10 mouse cellular contexts compared by ENCODE assay signal in the genomic region with DNA sequence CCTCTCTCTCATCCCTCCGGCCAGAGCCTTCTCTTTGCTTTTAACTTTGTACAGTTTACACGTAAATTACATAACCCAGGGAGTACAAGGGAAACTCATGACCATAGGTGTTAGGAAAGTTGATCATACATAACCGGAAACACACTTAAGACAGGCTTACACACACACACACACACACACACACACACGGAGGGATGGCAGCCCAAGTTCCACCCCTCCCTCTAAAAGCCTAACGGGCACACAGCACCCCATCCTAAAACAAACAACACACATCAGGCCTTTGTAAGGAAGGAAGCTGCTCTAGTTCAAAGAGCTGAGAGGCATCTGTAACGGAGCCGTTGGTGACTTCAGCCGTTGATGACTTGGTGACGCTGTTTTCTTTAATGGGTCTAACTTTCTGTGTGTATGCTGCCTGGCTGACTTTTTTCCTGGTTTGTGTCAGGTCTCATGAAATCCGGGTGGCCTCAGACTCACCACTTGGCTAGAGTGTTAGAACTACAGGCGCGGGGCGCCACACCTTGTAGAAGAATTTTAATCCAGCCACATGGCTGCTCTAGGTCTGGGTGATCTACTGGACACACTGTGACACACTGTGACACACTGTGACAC. TPM values are rescaled to one million over a fixed set of nuclear protein-coding genes. Genes with fewer than 3 reads are reported as not detected.
DNase-seq lines count a peak whose midpoint lies in the region; ATAC-seq lines count a peak whose summit lies in the region.
"Had no signal": no experiment of that assay in that cellular context is flagged by ENCODE, and none has a peak within 500 bp of the region (broad histone marks: within the 10 kb centered on the region; RNA-seq: fewer than 3 reads in every experiment).

No protein-coding gene starts in this region.

- no peaks in the 10 kb centered on the region for H3K36me3 ChIP-seq in embryonic facial prominence, embryonic 14.5 days (ENCODE audit: control insufficient read depth, insufficient read depth, low read length)
- H3K36me3 ChIP-seq in embryonic facial prominence, embryonic 10.5 days (replicated peaks) = no peaks in the 10 kb centered on the region
- no peaks in the 10 kb centered on the region for H3K36me3 ChIP-seq in midbrain, embryonic 15.5 days (replicated peaks)
- H3K36me3 ChIP-seq in neural tube, embryonic 15.5 days = no peaks in the 10 kb centered on the region

- H3K9me3 ChIP-seq in embryonic facial prominence, embryonic 14.5 days (ENCODE audit: control insufficient read depth, low read length) = no peaks in the 10 kb centered on the region
- no peaks in the 10 kb centered on the region for H3K9me3 ChIP-seq in embryonic facial prominence, embryonic 10.5 days
- no peaks in the 10 kb centered on the region for H3K9me3 ChIP-seq in midbrain, embryonic 15.5 days
- no peaks in the 10 kb centered on the region for H3K9me3 ChIP-seq in neural tube, embryonic 15.5 days (replicated peaks)
- H3K9me3 ChIP-seq: megakaryocyte, embryonic 14.5 days had no signal

- no peak for DNase-seq in embryonic facial prominence, embryonic 14.5 days (ENCODE audit: low spot score)
- DNase-seq in embryonic facial prominence, embryonic 10.5 days (ENCODE audit: low spot score) = no peak
- peak; percentile 52 for DNase-seq in induced T-regulatory cell, adult 2 months (ENCODE audit: low read depth)
- no peak for DNase-seq in gastrocnemius, adult 18-20 months (ENCODE audit: low spot score)
- no peak for DNase-seq in cerebellum, adult 11 months

- no peak overlapping the region for H3K9ac ChIP-seq in embryonic facial prominence, embryonic 14.5 days (ENCODE audit: low read depth, low read length)
- no peak overlapping the region for H3K9ac ChIP-seq in midbrain, embryonic 15.5 days
- no peak overlapping the region for H3K9ac ChIP-seq in neural tube, embryonic 15.5 days (replicated peaks)

- H3K4me1 ChIP-seq in embryonic facial prominence, embryonic 14.5 days (ENCODE audit: control insufficient read depth, insufficient read depth, low read length) = no peaks in the 10 kb centered on the region
- peaks cover 34% of the 10 kb centered on the region for H3K4me1 ChIP-seq in embryonic facial prominence, embryonic 10.5 days
- H3K4me1 ChIP-seq in midbrain, embryonic 15.5 days = peaks cover 26% of the 10 kb centered on the region
- H3K4me1 ChIP-seq in neural tube, embryonic 15.5 days = peaks cover 18% of the 10 kb centered on the region

- WGBS in embryonic facial prominence, embryonic 14.5 days = 53% methylated on average over 13 of the region's 13 CpGs
- 63% methylated on average over 13 of the region's 13 CpGs for WGBS in embryonic facial prominence, embryonic 10.5 days
- 57% methylated on average over 13 of the region's 13 CpGs for WGBS in midbrain, embryonic 15.5 days
- WGBS in neural tube, embryonic 15.5 days = 54% methylated on average over 13 of the region's 13 CpGs

- H3K27ac ChIP-seq in embryonic facial prominence, embryonic 14.5 days (replicated peaks; ENCODE audit: low read depth, low read length) = no peak overlapping the region
- H3K27ac ChIP-seq in embryonic facial prominence, embryonic 10.5 days (replicated peaks) = no peak overlapping the region; the same call in 1 of the 2 replicates
- H3K27ac ChIP-seq in midbrain, embryonic 15.5 days = peak overlapping the region; percentile 90; the same call in 1 of the 2 replicates
- H3K27ac ChIP-seq in neural tube, embryonic 15.5 days (replicated peaks) = no peak overlapping the region; the same call in 1 of the 2 replicates

- no peaks in the 10 kb centered on the region for H3K27me3 ChIP-seq in embryonic facial prominence, embryonic 14.5 days (replicated peaks; ENCODE audit: control insufficient read depth, insufficient read depth, low read length)
- no peaks in the 10 kb centered on the region for H3K27me3 ChIP-seq in embryonic facial prominence, embryonic 10.5 days (replicated peaks; ENCODE audit: low read depth, poor library complexity, severe bottlenecking)
- H3K27me3 ChIP-seq in midbrain, embryonic 15.5 days (replicated peaks) = no peaks in the 10 kb centered on the region
- H3K27me3 ChIP-seq in neural tube, embryonic 15.5 days (replicated peaks) = no peaks in the 10 kb centered on the region
- H3K27me3 ChIP-seq: CH12.LX; megakaryocyte, embryonic 14.5 days had no signal

- H3K4me2 ChIP-seq in embryonic facial prominence, embryonic 14.5 days (ENCODE audit: low read depth, low read length) = no peak overlapping the region
- H3K4me2 ChIP-seq in midbrain, embryonic 15.5 days = no peak overlapping the region
- H3K4me2 ChIP-seq in neural tube, embryonic 15.5 days = no peak overlapping the region

- H3K4me3 ChIP-seq in embryonic facial prominence, embryonic 14.5 days (ENCODE audit: low read depth, low read length) = no peak overlapping the region
- no peak overlapping the region for H3K4me3 ChIP-seq in embryonic facial prominence, embryonic 10.5 days
- no peak overlapping the region for H3K4me3 ChIP-seq in midbrain, embryonic 15.5 days
- no peak overlapping the region for H3K4me3 ChIP-seq in neural tube, embryonic 15.5 days (replicated peaks)
- H3K4me3 ChIP-seq: megakaryocyte, embryonic 14.5 days had no signal

- peak; percentile 45; the same call in 1 of the 2 replicates for ATAC-seq in embryonic facial prominence, embryonic 14.5 days (ENCODE audit: low read depth)
- peak; percentile 63 for ATAC-seq in CD4-positive, CD25-positive, alpha-beta regulatory T cell, adult 4 months
- peak; percentile 47 for ATAC-seq in midbrain, embryonic 15.5 days (replicated peaks)
- no peak for ATAC-seq in neural tube, embryonic 15.5 days (ENCODE audit: low FRiP score)

RNA-seq across cellular contexts. Expression of gene Ina, which starts 44.3 kb away (rescaled TPM):
- 17.6 and 17.9 TPM in 2 replicates for polyA plus RNA-seq in embryonic facial prominence, embryonic 14.5 days (2014; fragmentation: Nextera tagmentation; extraction: Ambion mirVana)
- 24.3 and 28.3 TPM in 2 replicates for polyA plus RNA-seq in embryonic facial prominence, embryonic 10.5 days (2016; fragmentation: Nextera tagmentation; extraction: Ambion mirVana)
- not detected for polyA plus RNA-seq in CD4-positive, CD25-positive, alpha-beta regulatory T cell, adult 4 months (2017; shearing (Covaris generic))
- polyA plus RNA-seq in midbrain, embryonic 15.5 days (2015; fragmentation: Nextera tagmentation; extraction: Ambion mirVana) = 589 and 592 TPM in 2 replicates
- 385 and 491 TPM in 2 replicates for polyA plus RNA-seq in neural tube, embryonic 15.5 days (2015; fragmentation: Nextera tagmentation; extraction: Ambion mirVana)
- not detected for total RNA-seq in gastrocnemius, adult 18-20 months (2021)
- total RNA-seq: CH12.LX had no signal

RNA-seq across cellular contexts. Expression of gene Nt5c2, which starts 44.7 kb away (rescaled TPM):
- 65.6 and 66.3 TPM in 2 replicates for polyA plus RNA-seq in embryonic facial prominence, embryonic 14.5 days (2014; fragmentation: Nextera tagmentation; extraction: Ambion mirVana)
- 73.7 and 74.1 TPM in 2 replicates for polyA plus RNA-seq in embryonic facial prominence, embryonic 10.5 days (2016; fragmentation: Nextera tagmentation; extraction: Ambion mirVana)
- polyA plus RNA-seq in CD4-positive, CD25-positive, alpha-beta regulatory T cell, adult 4 months (2017; shearing (Covaris generic)) = 10 to 100 TPM; 38.0 to 42.2 TPM
- polyA plus RNA-seq in midbrain, embryonic 15.5 days (2015; fragmentation: Nextera tagmentation; extraction: Ambion mirVana) = 87.7 and 90.5 TPM in 2 replicates
- polyA plus RNA-seq in neural tube, embryonic 15.5 days (2015; fragmentation: Nextera tagmentation; extraction: Ambion mirVana) = 72.1 and 78.5 TPM in 2 replicates
- total RNA-seq in gastrocnemius, adult 18-20 months (2021) = 10 to 100 TPM; 11.4 to 12.3 TPM

Comparison
In these comparisons a context has a peak if more than half of its experiments do, and no peak if none do; other contexts are left out.
1. RNA of gene Ina, which starts 44.3 kb away (polyA plus RNA-seq): 589 to 592 TPM in midbrain, embryonic 15.5 days and 385 to 491 TPM in neural tube, embryonic 15.5 days; 24.3 to 28.3 TPM in embryonic facial prominence, embryonic 10.5 days, 17.6 to 17.9 TPM in embryonic facial prominence, embryonic 14.5 days and not detected in CD4-positive, CD25-positive, alpha-beta regulatory T cell, adult 4 months; every median in the first group is over 10 times any median in the second.